Mouse (Mus musculus) heart, adult 2 months (tissue): ENCODE measurements around the gene Mtg2. TPM values are rescaled to one million over a fixed set of nuclear protein-coding genes. Genes with fewer than 3 reads are reported as not detected.

Source experiments
- DNase-seq, 2 experiments: peaks; one replicate each; pipeline ENCODE4 v3.0.0; 2021
- H3K27ac ChIP-seq: fragments of 200-600 bp; 2 replicates; pipeline ENCODE4 v1.8.1; 2022
- H3K27me3 ChIP-seq: fragments of 200-500 bp; 2 replicates; pipeline ENCODE4 v1.6.1; 2012; ENCODE audit warnings: mild to moderate bottlenecking, low read length, inconsistent platforms, mixed read lengths; ENCODE audit not compliant: control insufficient read depth, insufficient read depth
- H3K36me3 ChIP-seq: fragments of 200-500 bp; 2 replicates; pipeline ENCODE4 v1.6.1; 2012; ENCODE audit warnings: low read length, inconsistent platforms; ENCODE audit not compliant: control insufficient read depth, insufficient read depth
- H3K4me1 ChIP-seq: fragments of 200-500 bp; 2 replicates; pipeline ENCODE4 v1.6.1; 2011; ENCODE audit warnings: low read length; ENCODE audit not compliant: control insufficient read depth, insufficient read depth
- H3K4me3 ChIP-seq: fragments of 200-600 bp; 2 replicates; pipeline ENCODE4 v1.8.1; 2022
- H3K79me2 ChIP-seq: fragments of 200-500 bp; replicated peaks from 2 replicates; pipeline ENCODE4 v1.6.1; 2012; ENCODE audit warnings: mild to moderate bottlenecking, inconsistent platforms, low read length, moderate library complexity, mixed read lengths; ENCODE audit not compliant: control insufficient read depth, insufficient read depth
- H3K9ac ChIP-seq: fragments of 200-500 bp; 2 replicates; pipeline ENCODE4 v1.6.1; 2012; ENCODE audit warnings: low read depth, mild to moderate bottlenecking, control low read depth, inconsistent platforms, low read length, mixed read lengths
- CTCF ChIP-seq: fragments of 200-600 bp; IDR thresholded peaks from 2 replicates; pipeline ENCODE4 v1.8.1; 2022; ENCODE audit warnings: antibody characterized with exemption, mild to moderate bottlenecking, moderate library complexity
- EP300 ChIP-seq: fragments of 200-500 bp; IDR thresholded peaks from 2 replicates; pipeline ENCODE4 v1.6.1; 2011; ENCODE audit warnings: low read depth, low read length, control low read depth; ENCODE audit not compliant: insufficient read depth
- POLR2A ChIP-seq: fragments of 200-500 bp; IDR thresholded peaks from 2 replicates; pipeline ENCODE4 v1.6.1; 2011; ENCODE audit warnings: mild to moderate bottlenecking, low read depth, low read length, control low read depth; ENCODE audit not compliant: insufficient read depth
- WGBS: fragments of 180-500 bp; shearing (Covaris S2); methylation state at CpG from one replicate; pipeline ENCODE4 v1.1.7; 2018; 5-methylcytosine and 5-hydroxymethylcytosine counted together
- intact Hi-C: fragments of 180-260 bp; cut with DNase I; formaldehyde crosslinking; loops from one replicate; pipeline ENCODE4 v1.15.1; 2025
- polyA plus RNA-seq: library from polyadenylated mRNA; depleted of rRNA; stranded (reverse); fragments of >200 nt; gene quantifications from 2 replicates; pipeline ENCODE4 v1.2.3, GENCODE M21; 2012
- total RNA-seq, 2 experiments: library from RNA; stranded (reverse); gene quantifications; 2 replicates each; pipeline ENCODE4 v1.2.3; 2021

Gene Mtg2
- total and polyA plus RNA-seq, 3 experiments, result 23.2 to 30.8 (median 27.1) TPM

DNA sequence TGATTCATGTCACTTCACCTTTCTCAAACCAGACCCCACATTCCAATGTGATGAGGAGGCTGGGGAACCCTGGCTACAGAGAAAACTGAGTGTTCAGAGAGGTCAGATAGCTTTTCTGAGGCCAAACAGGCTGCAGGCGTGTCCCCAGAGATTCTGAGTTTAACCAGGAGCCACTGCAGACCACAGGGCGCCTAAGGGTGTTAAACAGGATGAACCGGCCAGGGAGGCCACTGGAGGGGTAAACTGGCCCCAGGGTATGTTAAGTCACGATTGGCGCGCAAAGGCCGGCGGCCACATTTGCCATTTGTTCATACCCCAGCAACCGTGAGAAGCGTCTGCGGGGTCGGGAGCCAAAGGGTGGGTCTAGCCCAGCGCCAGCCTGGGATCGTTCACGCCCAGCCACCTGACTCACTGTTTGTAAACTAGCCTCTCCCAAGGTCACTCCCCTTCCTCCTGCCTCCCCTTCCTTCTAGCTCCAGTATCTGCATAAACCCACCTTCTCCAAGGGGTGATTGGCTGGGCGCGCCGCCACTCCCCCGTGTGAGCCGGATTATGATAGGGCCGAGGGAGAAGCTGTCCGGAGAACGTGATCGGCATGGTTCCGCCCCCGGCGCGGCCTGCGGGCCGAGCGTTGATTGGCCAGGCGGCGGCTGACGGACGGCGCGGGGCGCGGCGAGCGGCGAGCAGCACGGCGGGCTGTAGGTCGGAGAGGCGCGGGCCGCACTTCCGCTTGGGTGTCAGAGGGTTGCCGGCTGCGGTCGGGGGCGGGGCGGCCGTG, 48.5 kb downstream of the Mtg2 start, which contains the start of gene Osbpl2:
TSS of gene Osbpl2 (plus strand) at position 646 of the 778 bp plus-strand sequence.
- Histone ChIP-seq H3K4me3 (peak within 1 kb of the TSS; percentile 81), H3K27ac (peak within 1 kb of the TSS; percentile 92), H3K79me2 (peaks cover 4% of the 10 kb centered on the region; the same call in 1 of the 2 replicates), H3K4me1 (peaks cover 20% of the 10 kb centered on the region), H3K9ac (peak within 1 kb of the TSS; percentile 84), H3K36me3 (no peaks in the 10 kb centered on the region), H3K27me3 (no peaks in the 10 kb centered on the region)
- WGBS, result under 1% methylated on average over 55 of the region's 55 CpGs
- intact Hi-C loops, result loop anchor here (2.0 to 5.0 kb wide), 4 partner anchors 47 to 147 kb away; partner anchors contain the start of genes Adrm1 and Mtg2
- TF ChIP-seq EP300 (peak; percentile 37; the same call in 1 of the 2 replicates), CTCF (no peak), POLR2A (peak; percentile 67)
- DNase-seq, result peak; percentile 100

DNA sequence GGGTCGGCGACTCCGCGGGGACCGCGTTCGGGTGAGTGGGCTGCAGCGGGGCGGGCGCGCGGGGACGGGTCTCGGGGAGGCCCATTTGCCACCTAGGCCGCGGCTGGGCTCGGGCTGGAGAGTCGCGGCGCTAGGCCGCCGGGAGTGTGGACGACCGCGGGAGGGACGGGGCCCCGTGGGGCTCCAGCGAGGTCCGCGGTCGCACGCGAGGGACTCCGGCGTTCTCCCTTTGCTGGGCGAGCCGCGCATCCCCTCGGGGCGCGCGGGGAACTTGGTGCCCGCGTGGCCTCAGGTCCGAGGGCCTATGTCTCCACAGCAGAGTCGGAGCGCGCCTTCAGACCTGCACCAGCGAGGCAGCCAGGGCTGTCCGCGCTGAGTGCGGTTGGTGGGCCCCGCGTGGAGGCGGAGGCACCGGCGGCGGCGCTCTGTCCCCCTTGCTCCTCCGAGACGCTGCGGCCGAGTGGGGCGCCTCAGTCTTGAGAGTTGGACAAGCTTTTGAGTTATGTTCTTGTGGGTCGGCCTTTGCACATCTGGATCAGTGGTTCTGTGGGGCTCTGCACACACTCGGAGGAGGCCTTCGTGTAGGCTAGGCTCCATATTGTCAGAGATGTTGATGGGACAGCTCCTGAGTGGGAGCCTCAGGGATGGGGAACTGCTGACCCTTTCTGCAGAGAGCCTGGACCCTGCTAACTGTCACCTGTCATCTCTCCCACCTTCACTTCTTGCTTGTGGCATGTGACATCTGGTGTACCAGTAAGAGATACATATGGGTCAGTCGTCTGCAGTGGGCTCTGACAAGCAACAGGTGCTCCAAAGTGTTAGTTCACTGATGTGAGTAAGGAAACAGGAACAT, 49.3 kb downstream of the Mtg2 start:
- Histone ChIP-seq H3K27ac (peak overlapping the region; percentile 85), H3K36me3 (no peaks in the 10 kb centered on the region), H3K4me1 (peaks cover 18% of the 10 kb centered on the region), H3K79me2 (peaks cover 4% of the 10 kb centered on the region; the same call in 1 of the 2 replicates), H3K27me3 (no peaks in the 10 kb centered on the region), H3K9ac (peak overlapping the region; percentile 84), H3K4me3 (peak overlapping the region; percentile 81)
- no peak for TF ChIP-seq CTCF
- TF ChIP-seq POLR2A, result no peak
- TF ChIP-seq EP300, result no peak
- no peak for DNase-seq
- intact Hi-C loops, result loop anchor here (2.0 to 5.0 kb wide), 4 partner anchors 47 to 147 kb away; partner anchors contain the start of genes Adrm1 and Mtg2
- WGBS, result under 1% methylated on average over 68 of the region's 68 CpGs

DNA sequence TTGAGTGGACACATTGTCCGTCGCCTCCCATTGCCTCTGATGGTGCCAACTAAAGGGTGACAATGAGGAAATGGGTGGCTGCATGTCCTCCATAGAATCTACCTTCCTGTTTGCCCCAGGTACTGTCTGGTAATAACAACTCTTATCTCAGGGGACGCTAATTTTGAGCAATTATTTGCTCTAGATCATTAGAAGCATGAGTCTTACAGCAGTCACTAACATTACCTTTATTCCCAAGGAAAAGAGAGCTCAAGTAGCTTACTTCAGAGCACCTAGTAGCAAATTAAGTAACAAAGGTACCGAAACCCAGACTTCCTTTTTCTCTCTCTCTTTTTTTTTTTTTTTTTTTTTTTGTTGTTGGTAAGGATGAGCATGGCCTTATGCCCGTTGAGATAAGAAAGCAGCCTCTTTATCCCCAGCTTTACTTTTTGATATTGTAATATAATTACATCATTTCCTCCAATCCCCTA, 49.9 kb downstream of the Mtg2 start:
- intact Hi-C loops, result no loop called here
- TF ChIP-seq CTCF (no peak), EP300 (no peak), POLR2A (no peak)
- Histone ChIP-seq H3K4me3 (peak overlapping the region; percentile 81), H3K9ac (peak overlapping the region; percentile 84), H3K4me1 (peaks cover 20% of the 10 kb centered on the region), H3K79me2 (peaks cover 5% of the 10 kb centered on the region; the same call in 1 of the 2 replicates), H3K27me3 (no peaks in the 10 kb centered on the region), H3K36me3 (no peaks in the 10 kb centered on the region), H3K27ac (peak overlapping the region; percentile 85; the same call in 1 of the 2 replicates)
- 30% methylated on average over 5 of the region's 5 CpGs for WGBS
- no peak for DNase-seq

DNA sequence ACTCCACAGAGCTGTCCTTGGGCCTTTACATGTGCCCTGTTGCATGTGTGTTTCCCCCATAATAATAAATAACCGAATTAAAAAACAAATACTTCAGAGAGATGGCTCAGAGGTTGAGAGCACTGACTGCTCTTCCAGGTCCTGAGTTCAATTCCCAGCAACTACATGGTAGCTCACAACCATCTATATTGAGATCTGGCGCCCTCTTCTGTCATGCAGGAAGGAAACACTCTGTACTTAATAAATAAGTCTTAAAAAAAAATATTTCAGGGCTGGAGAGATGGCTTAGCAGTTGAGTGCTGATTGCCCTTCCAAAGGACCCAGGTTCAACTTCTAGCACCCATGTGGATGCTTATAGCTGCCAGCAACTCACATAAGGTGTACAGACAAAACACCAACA, 53.8 kb downstream of the Mtg2 start:
- peaks cover 6% of the 10 kb centered on the region; the same call in 1 of the 2 replicates for H3K36me3 ChIP-seq
- H3K9ac ChIP-seq, result no peak overlapping the region
- no peaks in the 10 kb centered on the region for H3K27me3 ChIP-seq
- TF ChIP-seq POLR2A (no peak), CTCF (peak; percentile 32)
- WGBS, result 83% methylated on average over 2 of the region's 2 CpGs
- no peak for DNase-seq
- H3K79me2 ChIP-seq, result peaks cover 8% of the 10 kb centered on the region
- intact Hi-C loops, result no loop called here
- peaks cover 24% of the 10 kb centered on the region for H3K4me1 ChIP-seq
- no peak overlapping the region for H3K27ac ChIP-seq
- H3K4me3 ChIP-seq, result no peak overlapping the region

DNA sequence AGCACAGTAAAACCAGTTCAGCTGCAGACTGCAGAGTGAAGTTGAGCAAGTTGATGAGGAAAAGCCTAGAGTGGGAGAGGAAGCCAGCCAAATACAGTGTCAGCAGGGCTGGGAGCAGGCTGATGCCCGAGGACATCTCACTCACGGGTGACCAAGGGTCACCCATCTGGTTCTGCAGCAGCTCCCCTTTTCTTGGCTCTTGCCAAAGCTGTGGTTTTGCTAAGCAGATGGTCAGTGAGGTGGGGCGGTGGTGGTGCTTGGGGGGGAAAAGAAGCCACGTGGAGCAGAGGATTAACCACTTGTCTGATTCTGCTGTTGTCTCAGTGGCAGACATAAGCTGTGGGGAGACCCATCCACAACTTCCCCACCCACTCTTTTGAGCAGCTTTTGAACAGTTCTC, 55.8 kb downstream of the Mtg2 start:
- DNase-seq, result peak; percentile 47 to 64
- Histone ChIP-seq H3K4me3 (no peak overlapping the region), H3K9ac (no peak overlapping the region), H3K36me3 (peaks cover 6% of the 10 kb centered on the region; the same call in 1 of the 2 replicates), H3K27ac (peak overlapping the region; percentile 21; the same call in 1 of the 2 replicates), H3K79me2 (peaks cover 9% of the 10 kb centered on the region), H3K4me1 (peaks cover 21% of the 10 kb centered on the region), H3K27me3 (no peaks in the 10 kb centered on the region)
- 19% methylated on average over 4 of the region's 4 CpGs for WGBS
- TF ChIP-seq EP300, result no peak
- TF ChIP-seq CTCF, result no peak
- no peak for TF ChIP-seq POLR2A
- intact Hi-C loops, result no loop called here
